10 mouse cellular contexts compared by ENCODE assay signal in genomic region chr11:86430287-86430686, GRCm38 (mm10).
"Had no signal": no experiment of that assay in that cellular context is flagged by ENCODE, and none has a peak within 500 bp of the region (broad histone marks: within the 10 kb centered on the region; RNA-seq: fewer than 3 reads in every experiment).

No protein-coding gene starts in this region.

- DNase-seq: lung, adult 18-20 months; lung, embryonic 14.5 days; lung, postnatal 10 days; lung, postnatal 4 days; midbrain, embryonic 14.5 days; right cerebral cortex, postnatal 14 days; thymus, adult 2 months; thymus, postnatal 25 days; thymus, postnatal 4 days had no signal

- ATAC-seq: midbrain, embryonic 16.5 days had no signal
